Mouse (Mus musculus): Measurements from ENCODE around the gene Pgc.

Gene Pgc

DNA sequence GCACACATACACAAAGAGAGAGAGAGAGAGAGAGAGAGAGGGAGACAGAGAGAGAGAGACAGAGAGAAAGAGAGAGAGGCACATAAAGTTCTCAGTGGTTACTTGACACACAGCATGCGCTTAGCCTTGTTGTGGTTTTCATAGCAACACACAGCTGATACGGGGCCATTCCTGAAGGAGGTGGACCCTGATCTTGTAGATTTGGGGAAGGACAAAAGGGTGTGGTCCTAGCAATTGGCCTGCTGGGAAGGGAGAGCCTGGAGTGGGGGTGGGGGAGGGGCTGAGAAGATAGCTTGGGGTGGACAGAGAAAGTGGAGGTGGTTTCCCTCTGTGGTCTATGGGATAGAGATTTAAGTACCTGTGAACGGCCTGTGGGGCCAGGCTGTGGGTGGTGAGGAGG is 16.6 kb upstream of the Pgc start:
- DNase-seq = no peak

GRCm38 (mm10) chr17:47711883-47712282 is 14.8 kb upstream of the Pgc start:
- no peak for DNase-seq

DNA sequence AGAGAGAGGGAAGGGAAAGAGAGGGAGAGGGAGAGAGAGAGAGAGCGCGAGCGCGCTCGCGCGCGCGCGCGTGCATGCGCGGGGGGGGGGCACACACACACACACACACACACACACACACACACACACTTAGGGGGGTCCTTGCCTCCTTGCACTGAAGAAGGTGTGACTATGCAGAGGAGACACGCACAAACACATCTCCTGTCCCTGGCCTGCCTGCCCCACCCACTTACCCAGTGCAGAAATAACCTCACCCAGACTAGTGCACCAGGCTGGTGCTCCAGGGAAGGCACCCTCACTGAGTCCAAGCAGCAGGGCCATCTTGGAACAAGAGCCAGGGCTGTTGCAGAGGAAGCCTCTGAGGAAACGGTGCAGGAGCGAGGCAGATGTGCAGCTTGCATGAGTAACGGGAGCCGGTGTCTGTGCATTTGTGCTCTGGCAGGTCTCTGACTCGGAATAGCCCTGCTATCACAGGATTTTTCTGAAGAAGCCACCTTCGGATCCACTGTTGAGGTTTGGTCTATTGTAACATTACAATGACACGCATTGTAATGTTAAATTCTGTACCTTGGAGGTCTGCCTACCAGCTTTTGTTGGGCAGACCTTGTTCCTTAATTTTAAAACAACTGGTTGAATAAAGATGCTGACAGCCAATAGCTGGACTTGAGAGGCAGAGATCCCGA is 13.6 kb upstream of the Pgc start:
- DNase-seq = no peak

- DNase-seq = no peak
These were observed 11.6 kb upstream of the Pgc start for GRCm38 (mm10) chr17:47715037-47715436.

DNA sequence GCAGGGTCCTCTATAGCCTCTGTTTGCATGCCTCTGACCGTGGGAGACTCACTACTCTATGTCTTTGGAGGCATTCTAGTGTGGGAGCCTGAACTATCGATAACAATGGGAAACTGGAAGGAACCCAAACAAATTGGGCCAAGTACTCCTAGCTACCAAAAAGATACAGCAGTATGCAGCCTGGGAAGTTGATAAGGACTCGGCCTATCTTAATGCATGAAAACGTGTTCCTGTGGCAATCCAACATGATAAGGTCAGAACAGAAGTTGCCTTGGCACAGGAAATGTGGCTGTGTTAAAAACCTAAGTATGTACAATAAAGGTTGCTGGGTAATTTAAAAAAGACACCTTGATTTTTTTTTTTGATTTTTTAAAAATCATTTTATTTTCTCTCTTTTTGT is 5.5 kb upstream of the Pgc start:
- no peak for DNase-seq

DNA sequence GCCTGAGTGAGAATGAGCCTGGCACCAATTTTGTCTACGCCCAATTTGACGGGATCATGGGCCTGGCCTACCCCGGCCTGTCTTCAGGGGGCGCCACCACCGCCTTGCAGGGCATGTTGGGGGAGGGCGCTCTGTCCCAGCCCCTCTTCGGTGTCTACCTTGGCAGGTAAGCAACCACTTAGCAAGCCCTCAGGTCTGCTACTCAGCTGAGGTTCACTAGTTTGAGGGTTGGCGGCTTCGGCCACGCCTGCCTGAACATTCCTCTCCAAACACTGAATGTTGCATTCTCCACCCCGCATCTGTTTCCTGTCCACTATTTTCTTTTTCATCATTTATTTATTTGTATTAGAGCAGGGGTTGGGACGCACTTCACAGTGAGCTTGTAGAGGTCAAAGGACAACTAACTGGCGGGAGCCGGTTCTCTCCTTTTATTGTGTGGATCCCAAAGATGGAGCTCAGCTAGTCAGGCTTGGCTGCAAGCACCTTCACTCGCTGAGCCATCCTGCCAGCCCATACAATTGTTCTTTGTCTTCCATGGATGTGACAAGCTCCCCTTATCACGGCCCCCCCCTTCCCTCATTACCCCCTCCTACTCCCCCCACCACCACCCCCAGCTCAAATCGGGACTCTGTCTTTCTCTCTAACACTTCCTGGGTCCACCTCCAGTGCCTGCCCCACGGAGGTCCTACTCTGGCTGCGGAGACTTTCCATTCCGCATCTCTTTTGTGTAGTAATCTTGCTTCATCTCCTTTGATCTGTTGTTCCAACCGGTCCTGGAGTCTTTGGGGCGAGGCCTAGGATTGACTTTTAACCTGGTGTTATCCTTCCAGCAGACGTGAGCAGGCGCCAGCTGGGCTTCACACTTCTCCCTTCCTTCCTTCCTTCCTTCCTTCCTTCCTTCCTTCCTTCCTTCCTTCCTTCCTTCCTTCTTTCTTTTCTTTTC is 4.3 kb downstream of the Pgc start:
- no peak for DNase-seq

GRCm38 (mm10) chr17:47735553-47736100 is 9.0 kb downstream of the Pgc start:
- DNase-seq = no peak

GRCm38 (mm10) chr17:47736856-47737255 is 10.2 kb downstream of the Pgc start, which contains the start of gene Tfeb:
Tfeb (plus strand) TSS chr17:47737030.
- DNase-seq = peak; percentile 99

DNA sequence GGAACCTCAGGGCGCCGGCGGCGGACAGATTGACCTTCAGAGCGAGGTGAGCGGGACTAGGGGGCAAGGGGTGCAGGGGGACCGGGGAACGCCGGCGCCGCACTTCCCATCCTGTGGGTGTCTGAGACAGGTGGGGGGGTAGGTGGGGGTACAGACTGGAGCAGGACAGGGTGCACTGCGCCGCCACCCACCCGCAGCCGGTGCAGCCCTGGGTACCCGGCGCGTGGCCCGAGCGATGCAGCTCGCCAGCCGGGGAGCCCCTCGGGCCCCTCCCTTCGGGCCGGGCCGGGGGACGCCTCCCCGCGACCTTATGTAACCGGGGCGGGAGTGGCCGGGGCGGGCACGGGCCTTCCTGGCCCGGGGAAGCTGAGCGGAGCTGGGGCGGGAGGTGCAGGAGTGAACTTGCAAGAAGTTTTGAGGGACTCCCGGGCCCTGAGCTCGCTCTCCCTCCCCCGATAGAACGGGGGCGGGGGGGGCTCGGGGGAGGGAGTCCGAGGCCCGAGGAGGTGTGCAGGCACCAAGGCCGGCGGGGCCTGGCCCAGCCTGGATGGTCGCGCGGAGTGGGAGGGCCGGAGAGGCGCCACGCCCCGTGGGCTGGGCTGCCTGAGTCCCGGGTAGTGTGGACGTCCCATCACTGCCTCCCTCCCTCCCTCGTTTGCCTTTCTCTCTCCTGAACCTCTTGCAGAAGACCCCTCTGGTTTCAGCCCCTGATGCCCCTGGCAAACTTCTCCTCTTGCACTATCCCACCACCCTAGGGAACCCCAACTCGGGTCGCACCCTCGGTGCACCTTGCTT is 10.8 kb downstream of the Pgc start:
- DNase-seq = peak; percentile 57

DNA sequence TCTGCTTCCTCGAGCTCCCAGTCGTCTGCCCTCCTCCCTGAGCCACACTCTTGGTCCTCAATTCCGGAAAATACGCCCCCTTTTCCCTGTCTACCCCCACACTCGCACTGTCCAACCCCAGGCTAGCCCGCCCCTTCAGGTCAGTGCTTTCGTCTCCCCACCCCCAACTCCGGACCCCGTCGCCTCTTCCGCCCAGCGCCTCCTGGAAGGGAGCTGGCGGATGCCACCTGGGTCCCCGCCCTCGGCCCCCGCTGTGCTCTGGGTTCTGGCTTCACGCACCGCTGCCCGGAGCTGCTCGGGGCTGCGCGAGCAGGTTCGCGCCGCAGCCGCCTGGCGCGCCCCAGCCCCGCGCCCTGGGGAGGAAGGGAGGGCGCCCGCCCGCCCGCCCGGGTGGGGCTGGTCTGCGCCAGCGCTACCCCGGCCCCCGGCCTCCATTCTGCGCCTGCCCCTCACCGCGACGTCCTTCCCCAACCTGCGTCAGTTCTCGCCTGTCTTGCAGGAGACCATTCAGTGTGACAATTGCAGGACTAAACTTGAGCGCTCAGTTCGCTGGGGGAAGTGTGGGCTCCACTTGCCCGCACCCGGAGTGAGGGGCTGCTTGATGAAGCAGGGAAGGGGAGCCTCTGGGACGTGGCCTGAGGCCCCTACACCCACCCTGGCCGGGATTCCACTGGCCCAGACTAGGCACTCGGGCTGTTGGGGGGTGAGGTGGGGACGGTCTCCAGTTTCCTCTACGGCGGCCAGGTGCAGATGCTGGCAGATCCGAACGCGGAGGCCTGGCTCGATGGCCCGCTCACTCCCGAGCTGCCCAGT is 11.6 kb downstream of the Pgc start:
- DNase-seq = peak; percentile 60

DNA sequence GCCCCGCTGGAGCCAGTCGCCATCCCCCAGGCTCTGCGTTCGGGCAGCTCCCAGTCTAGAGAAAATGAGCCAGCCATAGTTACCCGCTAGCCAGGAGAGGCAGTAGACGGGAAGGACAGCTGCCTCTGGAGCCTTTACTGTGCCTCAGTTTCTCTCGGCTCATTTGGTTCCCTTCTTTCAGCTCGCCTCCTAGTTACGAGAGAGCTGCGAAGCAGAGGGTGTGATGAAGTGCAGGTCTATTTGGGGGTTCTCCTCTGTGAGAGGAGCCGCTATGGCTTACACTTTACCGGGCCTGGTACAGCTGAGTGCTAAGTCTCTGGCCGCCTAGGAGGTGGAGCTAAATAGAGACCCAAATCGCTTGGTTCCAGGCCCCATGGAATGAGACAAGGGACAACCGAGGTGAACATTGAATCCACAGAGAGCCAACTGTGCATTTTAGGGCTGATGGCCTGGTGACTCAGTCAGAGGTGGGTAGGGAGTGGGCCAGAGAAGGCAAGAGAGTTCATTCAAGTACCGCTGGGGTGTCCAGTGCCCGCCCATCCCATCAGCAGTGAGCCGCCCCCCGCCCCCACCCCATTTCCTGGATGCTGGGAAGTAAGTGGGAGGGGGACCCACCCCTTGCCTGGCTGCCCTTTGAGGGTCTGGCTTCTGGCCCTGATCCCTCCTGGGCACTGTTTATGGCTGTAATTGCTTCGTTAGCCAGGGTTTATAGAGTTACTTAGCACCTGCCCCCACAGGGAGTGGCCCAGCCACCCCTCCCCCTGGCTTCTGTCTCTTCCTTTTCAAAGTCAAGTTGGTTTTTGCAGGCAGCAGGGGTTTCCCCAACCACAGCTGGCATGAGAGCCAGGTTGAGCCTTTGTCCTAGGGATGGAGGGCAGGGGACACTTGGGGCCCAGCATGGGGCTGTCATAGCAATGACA is 12.5 kb downstream of the Pgc start:
- peak; percentile 52 for DNase-seq

- DNase-seq = no peak
These were observed 13.5 kb downstream of the Pgc start for GRCm38 (mm10) chr17:47740186-47740585.

- DNase-seq = peak; percentile 30
These were observed 16.5 kb downstream of the Pgc start for GRCm38 (mm10) chr17:47742991-47743734.

- no peak for DNase-seq
These were observed 17.4 kb downstream of the Pgc start for GRCm38 (mm10) chr17:47744086-47744485.

DNA sequence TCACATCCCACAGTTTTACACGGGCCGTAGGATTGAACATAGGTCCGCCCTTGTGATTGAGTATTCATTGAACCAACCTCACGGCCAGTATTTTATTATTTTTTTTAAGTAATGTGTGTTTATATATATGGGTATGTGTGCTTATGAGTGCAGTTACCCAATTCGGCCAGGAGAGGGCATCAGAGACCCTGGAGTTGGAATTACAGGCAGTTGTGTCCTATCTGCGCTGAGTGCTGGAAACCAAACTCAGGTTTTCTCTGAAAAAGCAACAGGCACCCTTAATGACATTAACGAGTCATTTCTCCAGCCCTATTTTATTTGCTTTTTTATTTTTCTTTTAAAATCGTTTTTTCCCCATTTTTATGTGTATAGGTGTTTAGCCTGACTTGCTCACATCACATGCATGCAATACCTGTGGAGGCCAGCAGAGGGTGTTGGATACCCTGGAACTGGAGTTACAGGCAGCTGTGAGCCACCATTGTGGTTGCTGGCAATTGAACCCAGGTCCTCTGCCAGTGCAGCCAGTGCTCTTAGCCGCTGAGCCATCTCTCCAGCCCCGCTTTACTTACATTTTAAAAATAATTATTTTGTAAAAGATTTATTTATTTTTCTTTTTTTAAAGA is 18.2 kb downstream of the Pgc start:
- peak; percentile 30 for DNase-seq

DNA sequence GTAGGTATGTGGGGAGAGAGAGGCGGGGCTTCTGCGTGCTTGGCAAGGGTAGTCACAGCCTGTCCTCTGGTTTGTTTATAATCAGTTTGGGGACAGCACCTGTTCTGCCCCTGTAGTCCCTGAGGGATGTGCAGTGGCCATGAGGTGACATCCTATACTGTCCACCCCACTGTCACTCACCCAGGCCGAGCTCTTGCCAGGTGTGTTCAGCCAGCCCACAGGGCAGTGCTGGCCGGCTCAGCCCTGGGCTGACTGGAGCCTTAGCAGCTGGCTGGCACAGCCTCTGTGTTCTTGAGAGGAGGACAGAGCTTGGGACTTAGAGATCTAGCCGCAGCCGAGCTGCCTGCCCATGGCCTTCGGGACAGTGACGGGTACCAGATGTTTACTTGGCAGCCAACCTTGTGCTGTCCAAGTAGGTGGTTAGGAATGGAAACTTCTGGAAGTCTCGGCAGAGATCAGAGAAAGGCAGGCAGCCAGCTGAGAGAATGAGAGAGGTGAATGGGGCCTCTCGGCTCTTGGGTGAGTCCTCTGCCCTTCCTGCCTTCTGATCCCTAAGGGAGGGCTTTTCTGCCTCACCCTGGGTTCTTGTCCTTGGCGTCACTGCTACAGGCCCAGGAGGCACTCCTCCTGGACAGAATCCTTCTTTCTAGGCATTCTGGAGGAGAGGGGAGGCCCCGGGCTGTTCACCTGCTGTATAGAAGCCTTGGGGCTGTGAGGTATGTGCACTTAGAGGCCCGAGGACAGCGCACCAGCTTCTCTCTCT is 22.3 kb downstream of the Pgc start:
- no peak for DNase-seq

- no peak for DNase-seq
These were observed 23.0 kb downstream of the Pgc start for GRCm38 (mm10) chr17:47749626-47750025.

GRCm38 (mm10) chr17:47750101-47750500 is 23.5 kb downstream of the Pgc start:
- no peak for DNase-seq

GRCm38 (mm10) chr17:47751811-47752210 is 25.2 kb downstream of the Pgc start:
- DNase-seq = no peak

Measured in thymus, postnatal 25 days (tissue).